ENCODE assay signal across 28 mouse cellular contexts in genomic region chr15:21180191-21180590, GRCm38 (mm10).
A peak's percentile ranks its signal among the peaks of the same experiment; 100 is the strongest.
DNase-seq lines count a peak whose midpoint lies in the region; ATAC-seq and TF ChIP-seq lines count a peak whose summit lies in the region.
"Had no signal": no experiment of that assay in that cellular context is flagged by ENCODE, and none has a peak within 500 bp of the region (broad histone marks: within the 10 kb centered on the region; RNA-seq: fewer than 3 reads in every experiment).

No protein-coding gene starts in this region.

- H3K27me3 ChIP-seq in forebrain, embryonic 14.5 days (replicated peaks; ENCODE audit: control insufficient read depth, insufficient read depth, low read length): no peaks in the 10 kb centered on the region
- no peaks in the 10 kb centered on the region for H3K27me3 ChIP-seq in forebrain, embryonic 12.5 days
- H3K27me3 ChIP-seq in forebrain, postnatal 0 days (ENCODE audit: insufficient read depth, low read length): no peaks in the 10 kb centered on the region
- H3K27me3 ChIP-seq: embryonic facial prominence, embryonic 13.5 days; heart, embryonic 13.5 days; limb, embryonic 15.5 days; lung, embryonic 15.5 days; neural tube, embryonic 13.5 days had no signal

- no peak overlapping the region for H3K9ac ChIP-seq in forebrain, embryonic 14.5 days (ENCODE audit: low read length)
- no peak overlapping the region for H3K9ac ChIP-seq in forebrain, embryonic 12.5 days
- no peak overlapping the region for H3K9ac ChIP-seq in forebrain, postnatal 0 days
- H3K9ac ChIP-seq: embryonic facial prominence, embryonic 13.5 days; heart, embryonic 13.5 days; limb, embryonic 15.5 days; liver, embryonic 14.5 days; lung, embryonic 15.5 days; neural tube, embryonic 13.5 days had no signal

- H3K4me1 ChIP-seq in forebrain, embryonic 14.5 days (ENCODE audit: control insufficient read depth, insufficient read depth, low read length): no peaks in the 10 kb centered on the region
- H3K4me1 ChIP-seq in forebrain, embryonic 12.5 days: no peaks in the 10 kb centered on the region
- no peaks in the 10 kb centered on the region for H3K4me1 ChIP-seq in forebrain, postnatal 0 days (ENCODE audit: insufficient read depth)
- H3K4me1 ChIP-seq: embryonic facial prominence, embryonic 13.5 days; heart, embryonic 13.5 days; limb, embryonic 15.5 days; lung, embryonic 15.5 days; midbrain, embryonic 10.5 days; neural tube, embryonic 13.5 days had no signal

- ATAC-seq in forebrain, embryonic 14.5 days: peak; percentile 82; the same call in 1 of the 2 replicates
- ATAC-seq in forebrain, embryonic 12.5 days (ENCODE audit: low FRiP score): no peak
- ATAC-seq in forebrain, postnatal 0 days: peak; percentile 93
- ATAC-seq: CD4-positive, CD25-positive, alpha-beta regulatory T cell, adult 4 months; midbrain, embryonic 16.5 days had no signal

- TF ChIP-seq CTCF in forebrain, postnatal 0 days (IDR thresholded peaks at IDR 0.05; ENCODE audit: low read depth): no peak

- no peak overlapping the region for H3K4me3 ChIP-seq in forebrain, embryonic 14.5 days (ENCODE audit: low read depth, low read length)
- H3K4me3 ChIP-seq in forebrain, embryonic 12.5 days (replicated peaks): no peak overlapping the region
- no peak overlapping the region for H3K4me3 ChIP-seq in forebrain, postnatal 0 days (ENCODE audit: low read depth, low read length)
- H3K4me3 ChIP-seq: embryonic facial prominence, embryonic 13.5 days; erythroblast, embryonic 14.5 days; heart, adult 2 months; heart, embryonic 13.5 days; limb, embryonic 15.5 days; lung, embryonic 15.5 days; midbrain, embryonic 10.5 days; myocyte; neural tube, embryonic 13.5 days had no signal

- peak; percentile 72 for DNase-seq in forebrain, embryonic 14.5 days (ENCODE audit: low spot score)
- DNase-seq in brain, adult 2 months (ENCODE audit: low read depth, low spot score): peak; percentile 64
- DNase-seq in forebrain, postnatal 0 days: peak; percentile 78
- peak; percentile 40 for DNase-seq in layer of hippocampus, adult 9-11 months
- no peak for DNase-seq in spleen, postnatal 14 days (ENCODE audit: low spot score in 2 of 2)
- DNase-seq in ovary, adult 18-20 months (ENCODE audit: low spot score): no peak
- DNase-seq: cerebellum, adult 2 months; cerebellum, postnatal 36 days; embryo, embryonic 11 days; gastrocnemius, postnatal 14 days; heart, adult 2 months; heart, postnatal 14 days; kidney, adult 11 months; kidney, postnatal 4 days; left cerebral cortex, postnatal 4 days; lung, postnatal 36 days had no signal

- H3K9me3 ChIP-seq in forebrain, embryonic 14.5 days (replicated peaks; ENCODE audit: control insufficient read depth, low read length): no peaks in the 10 kb centered on the region
- no peaks in the 10 kb centered on the region for H3K9me3 ChIP-seq in forebrain, embryonic 12.5 days
- H3K9me3 ChIP-seq in forebrain, postnatal 0 days (ENCODE audit: low read length): no peaks in the 10 kb centered on the region
- H3K9me3 ChIP-seq: embryonic facial prominence, embryonic 13.5 days; heart, embryonic 13.5 days; limb, embryonic 15.5 days; lung, embryonic 15.5 days; midbrain, embryonic 10.5 days; neural tube, embryonic 13.5 days had no signal

- H3K4me2 ChIP-seq in forebrain, embryonic 14.5 days (ENCODE audit: low read length): no peak overlapping the region
- H3K4me2 ChIP-seq in forebrain, embryonic 12.5 days: no peak overlapping the region
- no peak overlapping the region for H3K4me2 ChIP-seq in forebrain, postnatal 0 days (ENCODE audit: low read depth)
- H3K4me2 ChIP-seq: embryonic facial prominence, embryonic 13.5 days; heart, embryonic 13.5 days; limb, embryonic 15.5 days; lung, embryonic 15.5 days; neural tube, embryonic 13.5 days had no signal

- H3K36me3 ChIP-seq in forebrain, embryonic 14.5 days (ENCODE audit: control insufficient read depth, insufficient read depth, low read length): no peaks in the 10 kb centered on the region
- no peaks in the 10 kb centered on the region for H3K36me3 ChIP-seq in forebrain, embryonic 12.5 days (replicated peaks)
- H3K36me3 ChIP-seq in forebrain, postnatal 0 days (ENCODE audit: insufficient read depth): no peaks in the 10 kb centered on the region
- H3K36me3 ChIP-seq: embryonic facial prominence, embryonic 13.5 days; heart, embryonic 13.5 days; limb, embryonic 15.5 days; lung, embryonic 15.5 days; midbrain, embryonic 10.5 days; neural tube, embryonic 13.5 days had no signal

- 58% methylated on average over 4 of the region's 4 CpGs for WGBS in forebrain, embryonic 14.5 days
- WGBS in forebrain, embryonic 12.5 days: 62% methylated on average over 4 of the region's 4 CpGs
- 34% methylated on average over 4 of the region's 4 CpGs for WGBS in forebrain, postnatal 0 days

- no peak overlapping the region for H3K27ac ChIP-seq in forebrain, embryonic 14.5 days (ENCODE audit: low read depth, low read length)
- H3K27ac ChIP-seq in forebrain, embryonic 12.5 days: no peak overlapping the region
- H3K27ac ChIP-seq in forebrain, postnatal 0 days (ENCODE audit: low read depth, low read length): peak overlapping the region; percentile 55
- H3K27ac ChIP-seq: embryonic facial prominence, embryonic 13.5 days; heart, adult 2 months; heart, embryonic 13.5 days; limb, embryonic 15.5 days; liver, embryonic 14.5 days; lung, embryonic 15.5 days; midbrain, embryonic 10.5 days; neural tube, embryonic 13.5 days had no signal

Comparison
In these comparisons a context has a peak if more than half of its experiments do, and no peak if none do; other contexts are left out.
1. DNase-seq: peak in forebrain, embryonic 14.5 days (single experiment), brain, adult 2 months (single experiment), forebrain, postnatal 0 days (single experiment) and layer of hippocampus, adult 9-11 months (single experiment); none in spleen, postnatal 14 days (0 of 2) and ovary, adult 18-20 months (single experiment).